Mouse (Mus musculus) mature B cell (primary cell): ENCODE measurements around the gene Stk38l.

Experiments used
- in situ Hi-C: fragments of 300-500 bp; cut with MboI; formaldehyde crosslinking; loops from 2 replicates; pipeline ENCODE4 v1.14.3; 2019

The Stk38l gene

DNA sequence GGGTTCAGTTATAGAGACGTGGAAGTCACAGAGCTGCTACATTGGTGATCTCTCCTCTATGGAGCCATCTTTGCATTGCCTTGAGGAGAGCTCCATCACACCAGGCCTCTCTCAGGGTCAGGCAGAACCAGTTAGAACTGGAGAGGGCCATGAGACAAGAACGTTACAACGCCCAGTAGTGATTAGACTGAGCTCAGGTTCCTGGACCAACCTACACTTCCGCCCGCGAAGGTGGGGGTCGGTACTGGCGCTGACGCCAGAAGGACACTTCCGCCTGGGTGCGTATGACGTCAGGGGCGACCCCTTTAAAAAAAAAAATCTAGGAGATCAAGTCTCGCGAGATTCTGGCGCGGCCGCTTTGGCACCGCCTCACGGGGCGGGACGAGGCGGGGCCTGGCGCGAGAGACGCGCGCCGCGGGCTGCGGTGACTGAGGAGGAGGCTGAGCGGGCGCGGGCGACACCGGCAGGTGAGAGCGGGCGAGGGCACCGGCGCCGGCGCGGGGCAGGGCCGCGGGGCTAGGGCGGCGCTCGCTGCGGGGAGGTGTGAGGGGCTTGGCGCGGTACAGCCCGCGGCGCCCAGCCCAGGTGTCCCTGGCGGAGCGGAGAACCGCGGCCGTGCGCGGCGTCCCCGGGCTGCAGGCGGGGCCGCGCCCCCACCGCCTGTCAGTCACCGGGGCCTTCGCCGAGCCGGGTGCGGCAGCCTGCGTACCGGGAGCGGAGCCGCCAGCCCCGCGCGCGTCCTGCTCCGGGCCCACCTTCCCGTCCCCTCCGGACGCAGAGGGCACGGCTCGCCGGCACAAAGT is at the start of gene Stk38l:
TSS of gene Stk38l (plus strand) at position 415 of the 803 bp plus-strand sequence.
- in situ Hi-C loops = no loop called here

DNA sequence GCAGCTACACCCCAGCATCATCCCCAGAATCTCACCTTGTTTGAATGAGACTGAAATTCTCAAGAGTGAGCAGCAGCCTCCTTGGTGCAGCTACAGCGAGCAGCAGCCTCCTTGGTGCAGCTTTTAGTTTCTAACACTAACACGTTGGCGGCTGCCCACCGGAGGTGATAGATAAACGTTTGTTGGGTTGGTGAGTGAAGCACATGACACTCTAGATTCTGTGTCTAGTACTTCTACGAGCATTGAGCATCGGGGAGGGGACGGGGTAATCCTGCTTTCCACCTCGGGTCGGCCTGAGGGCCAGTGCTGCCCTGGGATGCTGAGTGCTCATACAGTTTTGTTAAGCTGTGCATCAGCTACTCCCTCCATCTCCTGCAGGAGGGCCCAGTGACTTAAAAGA is 47.9 kb upstream of the Stk38l start:
- in situ Hi-C loops = no loop called here

DNA sequence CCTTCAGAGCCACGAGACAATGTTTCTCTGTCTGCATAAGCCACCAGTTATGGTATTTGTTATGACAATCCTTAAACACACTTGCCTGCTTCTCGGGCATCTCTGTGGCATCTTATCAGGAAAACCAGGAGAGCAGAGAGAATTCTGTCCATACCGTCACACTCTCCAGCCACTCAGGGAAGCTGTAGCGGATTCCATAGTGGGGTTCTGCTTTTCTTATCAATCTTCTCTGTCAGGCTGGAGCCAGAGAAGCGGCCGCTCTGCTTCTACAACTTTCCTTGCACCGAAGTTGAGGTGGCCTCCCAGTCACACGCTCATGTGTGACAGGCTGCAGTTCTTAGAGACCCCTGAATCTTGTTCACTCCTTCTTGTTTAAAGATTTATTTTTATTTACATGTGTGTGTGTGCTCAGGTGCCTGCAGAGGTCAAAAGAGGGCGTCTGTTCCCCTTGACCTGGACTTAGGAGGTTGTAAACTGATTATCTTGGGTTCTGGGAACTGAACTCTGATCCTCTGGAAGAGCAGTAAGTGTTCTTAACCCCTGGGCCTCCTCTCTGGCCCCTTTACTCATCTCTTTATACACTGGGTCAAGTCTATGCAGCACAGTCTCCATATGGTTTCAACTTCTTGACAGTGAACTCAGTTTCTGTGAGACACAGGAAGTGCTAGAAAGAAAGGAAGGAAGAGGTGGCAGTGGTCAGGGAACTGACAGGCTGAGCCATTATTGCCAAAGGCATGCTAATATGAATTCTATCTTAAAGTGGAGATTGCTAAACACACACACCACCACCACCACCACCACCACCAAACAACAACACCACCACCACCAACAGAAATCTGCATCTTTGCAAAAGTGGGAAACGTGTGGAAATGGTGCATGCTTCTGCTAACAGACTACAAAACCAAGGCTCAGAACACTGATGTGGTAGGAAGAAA is 46.4 kb upstream of the Stk38l start:
- in situ Hi-C loops = no loop called here

DNA sequence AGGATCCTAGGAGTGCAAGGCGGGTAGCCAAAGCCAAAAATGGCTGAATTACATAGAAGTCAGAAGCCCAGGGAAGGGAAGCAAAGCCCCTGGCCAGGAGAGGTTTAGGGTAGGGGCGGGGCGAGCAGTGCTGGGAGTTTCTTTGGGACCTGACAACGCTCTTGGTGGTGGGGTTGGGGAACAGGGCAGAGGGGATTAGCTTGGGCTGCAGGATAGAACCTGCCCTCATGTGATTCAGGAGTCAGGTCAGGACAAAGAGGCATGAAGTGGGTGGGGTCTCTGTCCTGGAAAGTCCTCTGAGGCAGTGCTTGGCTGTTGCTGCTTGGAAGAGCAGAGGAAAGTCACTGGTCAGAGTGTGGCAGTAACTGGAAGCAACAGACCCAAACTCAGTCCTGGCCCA is 40.9 kb upstream of the Stk38l start:
- in situ Hi-C loops = no loop called here

DNA sequence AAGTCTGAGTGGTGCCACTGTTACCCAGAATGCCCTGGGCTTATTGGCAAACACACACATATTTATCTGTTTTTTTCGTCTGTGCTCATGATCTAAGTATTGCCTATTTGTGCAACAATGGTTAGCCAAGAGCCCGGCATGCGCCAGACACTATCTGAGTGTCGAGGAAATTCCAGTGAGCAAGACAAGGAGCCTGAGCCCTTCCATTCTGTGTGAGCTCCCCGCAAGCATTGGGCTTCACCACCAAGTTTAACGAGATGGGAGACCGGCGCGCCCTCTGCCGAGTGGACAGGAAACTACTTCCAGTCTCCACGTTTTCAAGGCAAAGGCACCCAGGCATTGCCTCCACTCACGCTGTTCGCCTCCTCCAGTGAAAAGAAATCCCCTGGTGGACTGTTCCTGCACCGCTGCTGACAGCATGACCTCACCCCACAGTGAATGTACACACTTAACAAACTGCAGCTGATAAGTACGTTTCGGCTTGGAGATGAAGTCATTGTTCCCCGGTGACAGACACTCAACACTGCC is 39.0 kb upstream of the Stk38l start:
- in situ Hi-C loops = no loop called here

DNA sequence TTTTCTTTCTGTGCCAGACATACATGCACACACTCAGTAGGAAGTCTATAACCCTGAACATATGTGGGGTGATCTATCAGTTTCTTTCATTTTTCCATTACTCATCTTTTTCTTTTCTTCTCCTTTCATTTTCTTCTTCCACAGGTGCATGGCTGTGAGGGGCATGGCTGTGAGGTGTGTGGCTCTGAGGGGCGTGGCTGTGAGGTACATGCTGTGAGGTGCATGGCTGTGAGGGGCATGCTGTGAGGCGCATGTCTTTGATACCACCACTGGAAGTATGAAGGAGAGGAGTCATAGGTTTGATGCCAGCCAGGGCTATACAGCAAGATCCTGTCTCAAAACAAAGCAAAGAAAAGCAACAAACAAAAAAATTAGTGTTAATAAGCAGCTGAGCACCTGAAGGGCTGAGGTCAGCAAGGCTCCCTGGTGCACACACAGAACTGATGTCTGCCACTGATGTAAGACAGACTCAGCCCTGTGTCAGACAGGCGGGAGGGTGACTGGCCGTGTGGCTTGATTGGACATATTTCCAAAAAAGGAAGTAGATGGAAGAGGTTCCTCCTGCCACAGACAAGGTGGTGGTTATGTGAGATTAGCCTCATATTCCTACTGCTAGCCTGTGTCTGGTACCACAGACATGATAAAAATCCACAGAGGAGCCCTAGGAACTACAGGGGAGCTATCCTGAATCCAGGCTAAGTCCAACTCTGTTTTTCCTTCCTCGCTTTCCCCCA is 38.2 kb upstream of the Stk38l start:
- in situ Hi-C loops = no loop called here

DNA sequence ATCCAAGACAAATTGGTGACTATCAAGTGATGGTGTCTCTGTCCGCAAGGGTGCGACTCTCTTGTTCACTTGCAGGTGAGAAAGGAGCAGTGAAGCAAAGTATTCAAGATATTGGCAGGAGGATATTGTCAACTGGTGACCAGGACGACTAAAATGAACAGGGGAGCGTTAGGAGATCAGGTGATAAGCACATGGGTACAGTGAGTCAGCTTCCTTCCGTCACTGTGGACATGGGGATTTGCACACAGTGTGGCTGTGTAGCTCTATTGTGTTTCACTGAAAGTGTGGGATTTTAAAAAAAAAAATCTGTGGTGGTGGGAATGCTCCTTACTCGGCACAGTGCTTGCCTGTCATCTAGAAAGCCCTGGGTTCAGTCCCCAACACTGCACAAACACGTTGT is 36.8 kb upstream of the Stk38l start:
- in situ Hi-C loops = no loop called here

DNA sequence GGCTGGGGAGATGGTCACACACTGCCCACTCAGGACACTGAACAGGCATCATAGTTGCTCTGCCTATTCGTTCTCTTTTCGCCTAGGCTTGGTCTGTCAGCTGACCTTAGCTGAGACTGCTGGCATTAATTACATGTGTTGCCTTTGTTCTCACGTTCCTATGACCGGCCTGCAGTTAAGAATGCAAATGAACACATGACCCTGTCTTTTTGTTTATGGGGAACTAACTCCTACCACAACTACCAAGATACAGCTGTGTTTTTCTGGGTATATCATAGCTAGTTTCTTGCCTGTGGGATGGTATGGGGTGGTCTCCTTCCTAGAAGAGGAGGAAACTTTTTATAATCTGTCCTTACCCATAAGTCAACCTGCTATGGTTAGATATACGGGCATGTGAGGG is 35.9 kb upstream of the Stk38l start:
- in situ Hi-C loops = no loop called here

DNA sequence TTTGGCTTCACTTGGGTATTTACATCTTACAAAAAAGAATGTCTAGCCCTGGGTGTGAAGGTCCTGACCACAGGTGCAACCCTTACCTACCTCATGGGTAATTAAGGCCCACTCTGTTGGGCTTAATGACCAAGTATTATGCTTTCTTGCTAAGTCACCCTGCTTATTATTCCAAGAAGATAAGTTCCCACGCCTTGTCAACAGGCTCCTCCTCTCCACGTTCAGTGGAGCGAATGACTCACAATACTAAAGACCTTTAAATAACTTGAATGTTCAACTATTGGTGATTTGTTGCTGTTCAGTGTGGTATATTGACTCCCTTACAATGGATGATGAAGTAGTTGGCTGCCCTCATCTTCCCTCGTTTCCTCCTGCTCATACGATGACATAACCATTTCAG is 27.0 kb upstream of the Stk38l start:
- in situ Hi-C loops = no loop called here

DNA sequence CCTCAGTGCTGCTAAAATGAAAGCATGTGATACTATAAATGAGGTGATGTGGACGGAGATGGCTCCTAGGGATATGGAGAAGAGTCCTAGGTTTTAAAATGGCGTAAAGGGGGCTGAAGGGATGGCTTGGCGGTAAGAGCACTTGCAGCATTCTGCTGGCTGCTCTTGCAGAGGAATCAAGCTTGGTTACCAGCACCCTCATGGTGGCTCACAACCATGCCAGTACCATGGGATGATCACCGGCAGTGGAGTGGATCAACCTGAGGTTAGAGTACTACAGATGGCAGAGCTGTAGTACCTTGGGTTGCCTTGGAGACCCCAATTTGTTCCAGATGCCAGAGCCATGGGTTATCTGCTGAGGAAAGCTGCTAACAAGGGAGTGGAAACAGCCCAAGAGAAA is 26.4 kb upstream of the Stk38l start:
- in situ Hi-C loops = no loop called here

DNA sequence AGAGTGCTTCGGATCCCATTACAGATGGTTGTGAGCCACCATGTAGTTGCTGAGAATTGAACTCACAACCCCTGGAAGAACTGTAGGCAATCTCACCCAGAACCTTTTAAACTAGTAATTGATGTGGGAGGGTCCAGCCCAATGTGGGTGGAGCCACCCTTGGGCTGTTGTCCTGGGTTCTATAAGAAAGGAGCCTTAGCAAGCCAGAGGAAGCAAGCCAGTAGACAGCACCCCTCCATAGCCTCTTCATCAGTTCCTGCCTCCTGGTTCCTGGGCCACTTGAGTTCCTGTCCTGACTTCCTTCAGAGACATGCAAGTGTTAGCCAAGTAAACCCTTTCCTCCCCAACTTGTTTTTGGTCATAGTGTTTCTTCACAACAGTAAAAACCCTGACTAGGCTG is 24.3 kb upstream of the Stk38l start:
- in situ Hi-C loops = no loop called here

DNA sequence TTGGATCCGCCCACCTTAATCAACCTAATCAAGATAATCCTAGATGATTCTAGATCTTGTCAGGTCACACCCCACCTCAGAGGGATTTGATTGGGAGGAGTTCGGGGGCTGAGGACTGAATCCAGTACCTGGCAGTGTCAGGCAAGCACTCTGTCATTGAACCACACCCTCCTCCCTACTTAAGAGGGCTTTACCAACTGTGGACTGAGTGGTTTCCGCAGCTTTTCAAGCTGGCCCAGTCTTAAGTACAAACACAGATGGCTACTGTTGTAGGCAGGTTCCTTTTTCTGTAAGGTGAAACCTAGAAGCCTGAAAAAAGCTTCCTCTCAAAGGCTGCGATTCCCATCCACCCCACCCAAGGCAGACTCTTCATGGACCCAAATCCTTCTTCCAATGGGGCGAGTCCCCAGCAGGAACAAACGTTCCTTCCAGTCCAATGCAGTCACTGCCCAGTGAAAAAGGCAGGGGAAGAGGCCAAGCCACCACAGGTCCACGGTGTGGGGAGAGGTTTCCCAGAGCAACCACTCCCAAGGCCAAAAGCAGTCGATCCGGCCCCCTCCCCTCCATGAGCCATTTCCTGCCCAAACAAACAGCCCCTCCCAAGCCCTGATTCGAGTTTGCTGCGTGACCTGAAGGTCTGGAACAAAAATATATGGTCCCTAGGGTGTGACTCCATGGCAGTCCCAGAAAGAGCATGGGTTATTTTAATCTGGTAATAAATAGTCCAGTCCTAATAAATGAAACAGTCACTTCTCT is 22.5 kb upstream of the Stk38l start:
- in situ Hi-C loops = no loop called here

DNA sequence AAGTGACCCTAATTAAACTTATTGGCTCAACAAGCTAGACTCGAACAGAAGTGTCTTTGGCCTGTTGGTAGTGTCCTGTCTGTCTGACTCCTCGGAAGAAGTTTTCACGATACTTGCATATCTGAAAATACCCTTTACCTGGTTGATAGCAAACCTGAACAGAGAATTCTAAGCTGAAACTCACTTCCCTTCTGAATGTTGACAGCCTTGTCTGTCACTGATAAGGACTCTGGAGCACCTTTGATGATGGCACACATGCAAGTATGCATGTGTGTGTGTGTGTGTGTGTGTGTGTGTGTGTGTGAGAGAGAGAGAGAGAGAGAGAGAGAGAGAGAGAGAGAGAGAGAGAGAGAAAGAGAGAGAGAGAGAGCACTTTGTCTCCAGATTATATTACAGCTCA is 21.4 kb upstream of the Stk38l start:
- in situ Hi-C loops = no loop called here

DNA sequence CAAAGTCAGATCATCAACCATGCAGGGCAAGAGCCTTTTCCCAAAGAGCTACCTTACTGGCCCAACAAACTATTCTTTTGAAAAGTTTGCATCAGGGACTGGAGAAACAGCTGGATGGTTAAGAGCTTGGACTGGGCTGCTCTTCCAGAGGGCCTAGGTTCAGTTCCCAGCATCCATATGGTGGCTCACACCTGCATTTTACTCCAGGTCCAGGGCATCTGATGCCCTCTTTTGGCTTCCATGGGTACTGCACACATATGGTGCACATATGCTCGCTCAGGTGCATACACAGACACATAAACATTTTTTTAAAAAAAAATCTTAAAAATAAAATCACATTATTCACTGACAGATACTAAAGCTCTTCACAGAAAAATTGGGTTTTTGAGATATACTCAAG is 19.2 kb upstream of the Stk38l start:
- in situ Hi-C loops = no loop called here

DNA sequence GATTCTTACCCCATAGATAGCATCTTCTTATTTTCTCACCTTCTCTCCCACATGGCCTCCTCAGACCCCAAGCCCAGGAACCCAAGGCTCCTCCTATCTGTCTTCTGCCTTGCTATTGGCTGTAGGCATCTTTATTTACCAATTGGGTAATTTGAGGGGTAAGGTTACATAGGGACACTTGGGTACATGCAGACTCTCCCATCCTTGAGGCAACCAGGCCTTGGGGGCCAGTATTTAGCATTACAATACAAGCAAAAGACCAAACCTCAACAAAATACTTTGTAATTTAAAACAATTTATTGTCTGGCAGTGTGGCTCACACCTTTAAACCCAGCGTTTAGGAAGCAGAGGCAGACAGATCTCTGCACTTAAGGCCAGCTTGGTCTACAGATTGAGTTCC is 5.2 kb upstream of the Stk38l start:
- in situ Hi-C loops = no loop called here

DNA sequence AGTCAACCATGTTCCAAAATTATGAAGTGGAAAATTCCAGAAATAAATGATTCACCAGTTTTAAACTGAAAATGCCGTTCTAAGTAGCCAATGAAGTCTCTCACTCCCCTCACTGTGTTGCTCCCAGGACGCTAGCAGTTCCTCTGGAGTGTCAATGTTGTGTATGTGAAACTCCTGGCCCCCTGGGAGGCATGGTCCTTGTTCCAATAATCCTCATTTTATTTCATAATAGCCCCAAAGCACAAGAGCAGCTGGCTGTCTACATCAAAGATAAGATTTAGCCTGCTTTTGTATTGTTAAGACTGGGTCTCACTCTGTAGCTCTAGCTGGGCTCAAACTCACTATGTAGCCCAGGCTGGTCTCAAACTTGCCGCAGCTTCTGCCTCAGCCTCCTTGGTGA is 990 bp upstream of the Stk38l start:
- in situ Hi-C loops = no loop called here

DNA sequence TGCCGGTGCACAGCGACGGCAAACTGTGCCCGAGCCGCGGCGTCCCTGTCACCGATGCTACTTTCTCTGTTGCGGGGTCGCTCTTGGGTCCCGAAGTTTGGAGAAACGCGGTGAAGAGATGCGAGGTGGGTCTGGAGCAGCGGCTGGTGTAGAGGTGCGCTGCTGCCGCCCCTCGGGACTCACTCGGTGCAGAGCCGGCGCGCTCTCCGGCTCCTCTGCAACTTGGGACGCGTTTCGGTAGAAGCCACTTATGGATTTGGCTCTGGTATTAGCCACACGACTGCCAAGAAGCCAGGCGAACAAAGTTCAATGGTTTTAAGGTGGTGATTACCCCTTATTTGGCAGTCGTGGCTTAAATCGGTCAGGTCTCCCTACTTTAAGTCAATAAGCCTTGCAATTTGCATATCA is 593 bp downstream of the Stk38l start:
- in situ Hi-C loops = no loop called here

DNA sequence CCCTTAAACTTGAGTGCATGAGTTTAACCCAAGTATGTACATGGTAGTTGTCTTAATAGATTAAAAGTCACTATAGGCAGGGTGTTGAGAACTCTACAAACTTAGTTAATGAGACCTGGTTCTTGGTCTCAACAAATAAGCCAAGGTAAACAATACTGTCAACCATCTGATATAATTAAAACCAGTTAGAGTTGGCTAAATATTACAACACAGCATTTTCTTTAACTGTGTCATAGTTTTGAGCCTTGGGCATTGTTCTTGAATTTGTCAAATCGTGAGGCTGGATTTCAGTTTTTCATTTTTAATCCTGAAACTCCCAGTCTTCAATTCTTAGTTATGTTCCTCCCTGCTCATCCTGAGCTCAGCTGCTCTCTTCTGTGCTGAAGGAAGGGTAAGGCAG is 6.2 kb downstream of the Stk38l start:
- in situ Hi-C loops = no loop called here

DNA sequence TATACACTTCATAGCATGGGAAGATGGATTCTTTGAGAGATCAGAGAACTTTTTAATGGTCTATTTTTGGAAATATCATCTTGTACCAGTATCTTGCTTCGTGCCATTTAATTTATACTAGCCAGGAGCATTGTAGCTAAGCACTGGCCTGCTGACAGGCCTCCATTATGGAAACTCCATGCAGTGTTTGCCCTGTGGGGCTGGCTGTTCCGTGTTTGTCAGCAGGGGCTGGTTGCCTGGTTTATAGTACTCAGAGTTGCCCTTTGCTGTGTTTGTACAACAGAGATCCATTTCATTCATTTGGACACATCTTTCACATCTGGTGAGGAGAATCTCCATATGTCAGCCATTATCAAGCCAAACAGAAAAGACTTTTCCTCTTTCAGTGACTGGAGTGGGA is 6.9 kb downstream of the Stk38l start:
- in situ Hi-C loops = no loop called here

DNA sequence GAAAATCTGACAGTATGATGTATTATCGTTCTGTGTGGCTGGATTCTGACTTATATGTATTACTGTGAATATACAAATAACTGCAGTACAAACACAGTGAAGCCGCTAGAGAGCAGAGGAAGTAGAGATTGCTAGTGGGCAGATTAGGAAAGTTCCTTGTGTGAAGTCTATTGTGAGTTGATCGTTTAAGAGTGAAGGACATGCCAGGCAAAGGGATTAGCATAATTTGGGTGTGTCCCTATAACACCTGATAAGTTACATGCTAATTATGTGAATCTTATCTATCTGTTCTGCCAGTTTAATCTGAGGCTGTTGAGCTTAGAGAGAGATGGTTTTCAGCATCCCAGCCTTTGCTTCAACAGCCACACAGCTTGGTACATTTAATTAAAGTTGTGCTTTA is 7.4 kb downstream of the Stk38l start:
- in situ Hi-C loops = no loop called here

DNA sequence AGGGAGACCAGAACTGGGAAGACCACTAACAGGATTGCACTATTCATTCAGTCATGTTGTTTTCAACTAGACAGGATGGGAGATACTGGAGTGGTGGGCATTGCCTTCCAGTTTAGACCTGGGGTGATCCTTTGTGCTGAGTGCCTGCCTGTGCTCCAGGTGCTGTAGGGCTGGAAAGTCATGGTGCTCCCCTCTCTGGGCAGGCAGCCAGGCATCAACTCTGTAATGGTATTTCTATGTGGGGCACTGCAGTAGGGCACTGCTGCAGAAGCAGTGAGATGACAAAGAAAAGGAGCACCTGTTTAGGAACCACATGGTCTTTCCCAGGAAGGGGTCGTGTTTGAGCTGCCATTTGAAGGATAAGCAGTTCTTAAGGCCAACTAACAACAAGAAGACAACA is 7.9 kb downstream of the Stk38l start:
- in situ Hi-C loops = no loop called here

DNA sequence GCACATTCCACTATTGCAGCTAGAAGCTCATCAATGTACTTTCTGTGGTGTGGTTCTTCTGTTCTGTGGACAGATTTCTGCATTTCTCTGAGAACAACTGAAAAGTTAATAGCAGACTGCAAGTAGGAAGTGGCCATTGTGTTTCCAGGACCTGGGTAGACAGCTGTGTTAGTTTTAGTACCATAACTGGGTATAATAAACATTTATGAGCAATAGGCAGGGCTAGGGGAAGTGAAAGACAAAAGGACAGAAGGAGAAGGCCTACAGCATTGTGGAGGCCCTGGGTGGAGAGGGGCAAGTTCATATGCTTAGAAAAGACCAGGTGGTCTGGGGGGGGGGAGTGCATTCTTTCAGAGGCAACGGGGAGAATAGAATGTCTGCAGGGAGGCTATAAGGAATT is 8.8 kb downstream of the Stk38l start:
- in situ Hi-C loops = no loop called here
